ENCODE assay signal across 9 mouse cellular contexts in the genomic region with DNA sequence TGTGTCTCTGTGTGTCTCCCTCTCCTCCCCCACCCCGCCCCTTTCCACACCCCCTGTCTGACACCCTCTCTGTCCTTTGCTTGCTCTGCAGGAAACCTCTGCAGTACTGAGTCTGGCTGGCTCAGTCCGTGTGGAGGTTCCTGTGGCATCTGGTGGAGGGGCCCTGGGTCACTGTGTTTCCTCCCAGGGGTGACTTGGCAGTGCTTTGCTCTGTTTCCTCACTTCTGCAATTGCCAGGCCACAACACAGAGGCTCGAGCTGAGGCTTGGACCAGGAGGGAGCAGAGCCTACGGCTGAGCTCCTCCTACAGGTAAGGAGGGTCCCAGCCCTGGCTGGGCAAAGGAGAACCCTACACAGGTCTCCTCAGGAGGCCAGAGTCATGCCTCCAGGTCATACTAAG. TPM values are rescaled to one million over a fixed set of nuclear protein-coding genes. Genes with fewer than 3 reads are reported as not detected.
DNase-seq lines count a peak whose midpoint lies in the region; ATAC-seq lines count a peak whose summit lies in the region.
"Had no signal": no experiment of that assay in that cellular context is flagged by ENCODE, and none has a peak within 500 bp of the region (broad histone marks: within the 10 kb centered on the region; RNA-seq: fewer than 3 reads in every experiment).

A gene (plus strand): TSS at position 103 of the 400 bp plus-strand sequence.

- peak within 1 kb of the TSS; percentile 65 for H3K27ac ChIP-seq in brown adipose tissue, adult 24 weeks (replicated peaks; ENCODE audit: low read depth, low read length)
- H3K27ac ChIP-seq: hindbrain, embryonic 15.5 days had no signal

- no peak for ATAC-seq in megakaryocyte-erythroid progenitor cell, adult 5-6 weeks (replicated peaks; ENCODE audit: low FRiP score, low TSS enrichment, poor library complexity, severe bottlenecking)
- ATAC-seq in cerebellum, adult (ENCODE audit: insufficient number of reproducible peaks, low FRiP score, low TSS enrichment) = no peak

- intact Hi-C loops in heart, postnatal 25 days (cut with DNase I) = no loop called here

- H3K4me1 ChIP-seq in brown adipose tissue, adult 24 weeks (ENCODE audit: control insufficient read depth, insufficient read depth, insufficient read length, low read length) = no peaks in the 10 kb centered on the region
- H3K4me1 ChIP-seq: hindbrain, embryonic 15.5 days had no signal

- peak; percentile 77 for DNase-seq in layer of hippocampus, adult 9-11 months
- no peak for DNase-seq in layer of hippocampus, postnatal 25 days (ENCODE audit: extremely low spot score in 1 of 2, low spot score in 1 of 2)
- DNase-seq in heart, postnatal 25 days (ENCODE audit: low spot score) = peak; percentile 33
- DNase-seq in lung, postnatal 25 days (ENCODE audit: low spot score) = peak; percentile 39
- DNase-seq in adipocyte (ENCODE audit: low spot score) = no peak

- peak within 1 kb of the TSS; percentile 44 for H3K4me3 ChIP-seq in brown adipose tissue, adult 24 weeks (ENCODE audit: insufficient read depth, low read depth, low read length)
- H3K4me3 ChIP-seq: hindbrain, embryonic 15.5 days had no signal

RNA-seq across cellular contexts. Expression of the gene that starts here (rescaled TPM):
- total RNA-seq in layer of hippocampus, postnatal 25 days (2021) = 1 to 10 TPM; 1.4 to 1.9 TPM
- polyA plus RNA-seq in brown adipose tissue, adult 24 weeks (2012; ENCODE audit: insufficient read depth, insufficient read length, missing spikeins) = 1.0 and 3.6 TPM in 2 replicates
- 1 to 10 TPM; 1.6 to 2.1 TPM for total RNA-seq in heart, postnatal 25 days (2021)
- not detected in 2 replicates for total RNA-seq in megakaryocyte-erythroid progenitor cell, adult 5-6 weeks (2014; fragmentation: Nextera tagmentation)
- total RNA-seq in megakaryocyte-erythroid progenitor cell, adult 5-6 weeks (2017) = 0.23 TPM in 1 of 2 replicates, not detected in the other

Comparison
In these comparisons a context has a peak if more than half of its experiments do, and no peak if none do; other contexts are left out.
1. DNase-seq: peak in layer of hippocampus, adult 9-11 months (single experiment), heart, postnatal 25 days (single experiment) and lung, postnatal 25 days (single experiment); none in layer of hippocampus, postnatal 25 days (0 of 2) and adipocyte (single experiment).